Mouse (Mus musculus) kidney, adult 2 months (tissue): Measurements from ENCODE around the gene Fbxw10. TPM values are rescaled to one million over a fixed set of nuclear protein-coding genes. Genes with fewer than 3 reads are reported as not detected.

Source experiments
- DNase-seq: peaks from one replicate; pipeline ENCODE4 v3.0.0; 2021
- H3K27ac ChIP-seq: fragments of 200-500 bp; 2 replicates; pipeline ENCODE4 v1.5.1; 2012; ENCODE audit warnings: low read depth, low read length, control low read depth, inconsistent platforms; ENCODE audit not compliant: insufficient read depth
- H3K27me3 ChIP-seq: fragments of 200-500 bp; replicated peaks from 2 replicates; pipeline ENCODE4 v1.6.1; 2012; ENCODE audit warnings: mild to moderate bottlenecking, moderate library complexity, low read length, inconsistent platforms; ENCODE audit not compliant: control insufficient read depth, insufficient read depth
- H3K36me3 ChIP-seq: fragments of 200-500 bp; 2 replicates; pipeline ENCODE4 v1.6.1; 2012; ENCODE audit warnings: mild to moderate bottlenecking, moderate library complexity, low read length, inconsistent platforms; ENCODE audit not compliant: control insufficient read depth, insufficient read depth
- H3K4me1 ChIP-seq: fragments of 200-500 bp; 2 replicates; pipeline ENCODE4 v1.6.1; 2011; ENCODE audit warnings: low read length; ENCODE audit not compliant: control insufficient read depth, insufficient read depth
- H3K4me3 ChIP-seq: fragments of 200-500 bp; 2 replicates; pipeline ENCODE4 v1.5.1; 2011; ENCODE audit warnings: mild to moderate bottlenecking, low read depth, low read length, control low read depth; ENCODE audit not compliant: insufficient read depth
- CTCF ChIP-seq: fragments of 200-500 bp; conservative IDR thresholded peaks from 2 replicates; pipeline ENCODE4 v1.5.1; 2011; ENCODE audit warnings: low read depth, mild to moderate bottlenecking, control low read depth, low read length, moderate library complexity, mixed read lengths; ENCODE audit not compliant: insufficient read depth, insufficient read length
- POLR2A ChIP-seq: fragments of 200-500 bp; IDR thresholded peaks from one replicate; pipeline ENCODE4 v1.6.1; 2011; ENCODE audit warnings: low read depth, low read length, control low read depth
- WGBS: fragments of 180-500 bp; shearing (Covaris S2); methylation state at CpG from one replicate; pipeline ENCODE4 v1.1.7; 2018; 5-methylcytosine and 5-hydroxymethylcytosine counted together
- polyA plus RNA-seq: library from polyadenylated mRNA; depleted of rRNA; stranded (reverse); fragments of >200 nt; gene quantifications from 2 replicates; pipeline ENCODE4 v1.2.3, GENCODE M21; 2012

Gene Fbxw10
- polyA plus RNA-seq, 1 experiment, result 0.30 TPM

GRCm38 (mm10) chr11:62879220-62880048, 32.6 kb downstream of the Fbxw10 start, which contains the start of gene Tvp23b:
Tvp23b (plus strand) TSS chr11:62879455.
- TF ChIP-seq CTCF (no peak), POLR2A (peak; percentile 60)
- WGBS, result under 1% methylated on average over 55 of the region's 55 CpGs

GRCm38 (mm10) chr11:62883407-62883806, 36.5 kb downstream of the Fbxw10 start:
- 90% methylated on average over 8 of the region's 8 CpGs for WGBS
- no peak for DNase-seq
- H3K36me3 ChIP-seq, result peaks cover 3% of the 10 kb centered on the region
- H3K27me3 ChIP-seq, result no peaks in the 10 kb centered on the region
- TF ChIP-seq POLR2A (no peak), CTCF (no peak)
- H3K4me1 ChIP-seq, result peaks cover 2% of the 10 kb centered on the region; the same call in 1 of the 2 replicates
- H3K4me3 ChIP-seq, result no peak overlapping the region
- H3K27ac ChIP-seq, result no peak overlapping the region

More at GRCm38 (mm10) chr11:62879220-62880048, 32.6 kb downstream of the Fbxw10 start, which contains the start of gene Tvp23b:
- Histone ChIP-seq H3K36me3 (no peaks in the 10 kb centered on the region; the same call in 1 of the 2 replicates), H3K4me3 (peak within 1 kb of the TSS; percentile 74), H3K4me1 (peaks cover 5% of the 10 kb centered on the region; the same call in 1 of the 2 replicates), H3K27me3 (no peaks in the 10 kb centered on the region), H3K27ac (peak within 1 kb of the TSS; percentile 68)
- peak; percentile 99 for DNase-seq

- Histone ChIP-seq H3K36me3 (peaks cover 3% of the 10 kb centered on the region), H3K27me3 (no peaks in the 10 kb centered on the region), H3K4me1 (no peaks in the 10 kb centered on the region), H3K4me3 (no peak overlapping the region), H3K27ac (peak overlapping the region; percentile 21; the same call in 1 of the 2 replicates)
- no peak for TF ChIP-seq CTCF
- no peak for TF ChIP-seq POLR2A
- WGBS, result 63% methylated on average over 5 of the region's 5 CpGs
- DNase-seq, result peak; percentile 51
Measured at GRCm38 (mm10) chr11:62885323-62885722, 38.5 kb downstream of the Fbxw10 start.

GRCm38 (mm10) chr11:62890796-62891195, 43.9 kb downstream of the Fbxw10 start:
- H3K27me3 ChIP-seq, result no peaks in the 10 kb centered on the region
- no peak for TF ChIP-seq CTCF
- no peak for TF ChIP-seq POLR2A
- peaks cover 3% of the 10 kb centered on the region for H3K36me3 ChIP-seq

GRCm38 (mm10) chr11:62891763-62892162, 44.9 kb downstream of the Fbxw10 start:
- Histone ChIP-seq H3K4me3 (no peak overlapping the region), H3K36me3 (peaks cover 1% of the 10 kb centered on the region), H3K4me1 (no peaks in the 10 kb centered on the region), H3K27ac (no peak overlapping the region), H3K27me3 (no peaks in the 10 kb centered on the region)
- WGBS, result 92% methylated on average over 11 of the region's 11 CpGs
- TF ChIP-seq POLR2A, result no peak
- TF ChIP-seq CTCF, result no peak
- DNase-seq, result no peak

More at GRCm38 (mm10) chr11:62890796-62891195, 43.9 kb downstream of the Fbxw10 start:
- H3K4me1 ChIP-seq, result no peaks in the 10 kb centered on the region
- no peak overlapping the region for H3K27ac ChIP-seq
- H3K4me3 ChIP-seq, result no peak overlapping the region
- DNase-seq, result no peak
- WGBS, result 82% methylated on average over 4 of the region's 4 CpGs

- Histone ChIP-seq H3K27me3 (no peaks in the 10 kb centered on the region), H3K4me3 (no peak overlapping the region), H3K4me1 (no peaks in the 10 kb centered on the region), H3K27ac (no peak overlapping the region), H3K36me3 (no peaks in the 10 kb centered on the region)
- DNase-seq, result peak; percentile 82
- 30% methylated on average over 12 of the region's 12 CpGs for WGBS
- TF ChIP-seq CTCF, result peak; percentile 32; the same call in 1 of the 2 replicates
- TF ChIP-seq POLR2A, result no peak
Measured at GRCm38 (mm10) chr11:62901699-62902323, 54.9 kb downstream of the Fbxw10 start.
